Mouse (Mus musculus) limb, embryonic 10.5 days (tissue): ENCODE data around the gene Hao1. TPM values are rescaled to one million over a fixed set of nuclear protein-coding genes. Genes with fewer than 3 reads are reported as not detected.

Experiments
- DNase-seq: peaks from one replicate; pipeline ENCODE4 v3.0.0-alpha.2; 2017; ENCODE audit warnings: low spot score
- H3K27ac ChIP-seq: fragments of 300-500 bp; sonication (generic); 2 replicates; pipeline ENCODE4 v1.5.1; 2016; ENCODE audit warnings: mild to moderate bottlenecking
- H3K27me3 ChIP-seq: fragments of 300-500 bp; sonication (generic); 2 replicates; pipeline ENCODE4 v1.6.1; 2016; ENCODE audit warnings: low read depth, mild to moderate bottlenecking; ENCODE audit not compliant: poor library complexity, severe bottlenecking
- H3K36me3 ChIP-seq: fragments of 300-500 bp; sonication (generic); 2 replicates; pipeline ENCODE4 v1.6.1; 2016; ENCODE audit warnings: mild to moderate bottlenecking, moderate library complexity
- H3K4me1 ChIP-seq: fragments of 300-500 bp; sonication (generic); 2 replicates; pipeline ENCODE4 v1.6.1; 2016
- H3K4me3 ChIP-seq: fragments of 300-500 bp; sonication (generic); 2 replicates; pipeline ENCODE4 v1.5.1; 2016; ENCODE audit warnings: mild to moderate bottlenecking, moderate library complexity
- H3K9me3 ChIP-seq: fragments of 300-500 bp; sonication (generic); replicated peaks from 2 replicates; pipeline ENCODE4 v1.6.1; 2016; ENCODE audit warnings: mild to moderate bottlenecking
- WGBS: fragments of 180-500 bp; shearing (Covaris S2); methylation state at CpG from one replicate; pipeline ENCODE4 v1.1.7; 2016; 5-methylcytosine and 5-hydroxymethylcytosine counted together
- polyA plus RNA-seq: library from polyadenylated mRNA; unstranded; fragments of >200 nt; fragmentation: Nextera tagmentation; extraction: Ambion mirVana; gene quantifications from 2 replicates; pipeline ENCODE4 v1.2.1, GENCODE M21; 2016

Gene Hao1
- polyA plus RNA-seq, 1 experiment from 2014 or later = not detected

DNA sequence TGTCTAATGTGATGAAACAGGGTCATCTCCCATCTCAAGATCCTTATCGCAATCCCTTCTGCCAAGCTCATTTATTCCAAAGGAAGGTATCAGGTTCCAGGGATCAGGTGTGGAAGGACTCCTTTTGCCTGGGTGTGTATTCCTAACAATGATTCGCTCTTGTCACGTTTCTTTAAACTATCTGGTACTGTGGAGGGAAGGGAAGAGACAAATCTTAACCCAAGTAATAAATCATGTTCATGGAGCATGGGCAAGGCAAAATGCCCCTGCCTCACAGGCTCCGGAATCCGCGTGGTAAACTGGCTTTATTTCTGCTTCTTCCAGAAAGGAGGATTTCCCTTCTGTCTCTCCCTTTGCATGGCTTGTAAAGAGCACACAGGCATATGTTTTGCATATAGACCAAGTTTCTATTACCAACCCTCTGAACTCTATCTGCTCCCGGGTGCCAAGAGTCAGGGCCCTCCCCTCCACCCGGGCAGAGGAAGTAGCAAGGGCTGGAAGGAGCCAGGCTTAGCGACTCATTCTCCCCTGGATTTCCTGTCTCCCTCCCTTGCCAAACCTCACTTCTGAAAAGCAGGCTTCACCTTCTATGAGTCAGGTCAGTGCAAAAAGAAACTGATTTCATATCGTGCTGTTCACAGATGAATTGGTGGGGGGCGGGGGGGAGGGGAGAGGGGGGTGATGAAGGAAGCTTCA lies 26.6 kb downstream of the Hao1 start:
- Histone ChIP-seq H3K9me3 (no peaks in the 10 kb centered on the region), H3K27ac (peak overlapping the region; percentile 27; the same call in 1 of the 2 replicates), H3K4me1 (peaks cover 13% of the 10 kb centered on the region), H3K36me3 (no peaks in the 10 kb centered on the region), H3K4me3 (no peak overlapping the region), H3K27me3 (no peaks in the 10 kb centered on the region)
- WGBS = 72% methylated on average over 11 of the region's 11 CpGs
- DNase-seq = no peak

GRCm38 (mm10) chr2:134518042-134518441 lies 36.1 kb downstream of the Hao1 start:
- no peaks in the 10 kb centered on the region for H3K27me3 ChIP-seq
- no peak for DNase-seq

DNA sequence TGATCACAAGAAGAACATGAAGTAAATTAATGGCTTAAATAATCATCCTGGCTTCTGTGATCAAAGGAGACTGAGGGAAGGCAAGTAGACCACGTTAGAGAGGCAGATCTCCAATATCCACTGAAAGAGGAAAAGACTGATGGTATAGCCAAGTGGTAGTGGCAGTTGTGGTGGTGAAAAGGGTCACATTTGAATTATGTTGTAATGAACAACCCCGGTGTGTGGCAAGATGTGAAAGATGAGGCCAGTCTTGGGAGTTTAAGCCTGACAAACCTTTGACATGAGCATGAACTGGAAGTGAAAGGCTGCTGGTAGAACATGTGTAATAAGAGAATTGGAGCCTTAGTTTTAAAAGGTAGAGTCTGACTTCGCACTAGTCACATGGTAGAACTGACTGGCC lies 54.4 kb downstream of the Hao1 start:
- H3K27ac ChIP-seq = no peak overlapping the region
- H3K4me3 ChIP-seq = no peak overlapping the region
- no peaks in the 10 kb centered on the region for H3K27me3 ChIP-seq
- 82% methylated on average over 3 of the region's 3 CpGs for WGBS
- H3K36me3 ChIP-seq = no peaks in the 10 kb centered on the region
- H3K4me1 ChIP-seq = no peaks in the 10 kb centered on the region
- no peak for DNase-seq
- no peaks in the 10 kb centered on the region for H3K9me3 ChIP-seq

More at GRCm38 (mm10) chr2:134518042-134518441, 36.1 kb downstream of the Hao1 start:
- Histone ChIP-seq H3K36me3 (no peaks in the 10 kb centered on the region), H3K4me3 (no peak overlapping the region), H3K27ac (no peak overlapping the region), H3K4me1 (no peaks in the 10 kb centered on the region), H3K9me3 (no peaks in the 10 kb centered on the region)

GRCm38 (mm10) chr2:134498450-134498849 lies 55.7 kb downstream of the Hao1 start:
- Histone ChIP-seq H3K27ac (no peak overlapping the region), H3K36me3 (no peaks in the 10 kb centered on the region), H3K4me3 (no peak overlapping the region), H3K27me3 (no peaks in the 10 kb centered on the region), H3K9me3 (no peaks in the 10 kb centered on the region), H3K4me1 (no peaks in the 10 kb centered on the region)
- DNase-seq = no peak
- 90% methylated on average over 7 of the region's 7 CpGs for WGBS

- no peak overlapping the region for H3K4me3 ChIP-seq
- DNase-seq = no peak
- H3K9me3 ChIP-seq = no peaks in the 10 kb centered on the region
- WGBS = 86% methylated on average over 6 of the region's 6 CpGs
- H3K27me3 ChIP-seq = no peaks in the 10 kb centered on the region
- H3K36me3 ChIP-seq = no peaks in the 10 kb centered on the region
- peaks cover 8% of the 10 kb centered on the region for H3K4me1 ChIP-seq
- no peak overlapping the region for H3K27ac ChIP-seq
Observed at GRCm38 (mm10) chr2:134488671-134489070, 65.5 kb downstream of the Hao1 start.

DNA sequence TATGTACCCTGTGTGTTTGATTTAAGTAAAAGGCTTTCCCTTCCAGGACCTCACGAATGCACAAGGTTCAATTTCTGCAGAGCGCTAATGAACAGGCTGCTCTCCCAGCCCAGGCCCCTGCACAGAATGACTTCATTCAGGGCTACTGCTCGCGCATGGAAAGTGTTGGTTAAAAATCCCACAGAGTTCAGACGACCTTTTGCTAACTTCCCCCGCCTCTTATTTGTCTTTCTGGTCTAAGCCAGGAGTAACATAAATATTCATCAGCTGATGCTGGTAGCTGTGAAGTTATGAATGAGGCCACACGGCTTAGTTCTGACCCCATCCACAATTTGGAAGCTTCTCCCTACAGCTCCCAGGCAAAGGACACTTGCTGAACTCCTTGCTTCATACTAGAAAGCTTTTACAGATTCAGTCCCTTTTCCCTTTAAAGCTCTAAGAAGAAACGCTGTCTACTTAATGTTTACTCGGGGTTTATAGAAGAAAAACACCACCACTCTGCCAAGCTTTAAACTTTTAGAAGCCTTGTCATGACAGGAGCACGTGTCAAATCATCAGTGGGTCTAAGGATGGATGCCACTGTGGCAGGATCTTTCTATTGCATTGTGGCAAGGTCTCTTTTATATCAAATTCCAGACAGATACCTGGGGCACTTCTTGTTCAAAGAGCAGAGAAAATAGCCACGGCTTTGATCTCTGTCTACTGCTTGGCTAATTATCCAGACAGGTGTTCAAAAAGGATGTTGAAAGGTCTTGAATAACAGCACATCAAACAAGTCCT lies 67.9 kb downstream of the Hao1 start:
- no peak overlapping the region for H3K27ac ChIP-seq
- DNase-seq = no peak
- H3K36me3 ChIP-seq = no peaks in the 10 kb centered on the region

GRCm38 (mm10) chr2:134482683-134483082 lies 71.5 kb downstream of the Hao1 start:
- Histone ChIP-seq H3K4me1 (peaks cover 8% of the 10 kb centered on the region), H3K27ac (no peak overlapping the region), H3K27me3 (no peaks in the 10 kb centered on the region), H3K4me3 (no peak overlapping the region), H3K36me3 (no peaks in the 10 kb centered on the region), H3K9me3 (no peaks in the 10 kb centered on the region)
- DNase-seq = no peak
- WGBS = 38% methylated on average over 4 of the region's 4 CpGs

More for the DNA sequence above, 67.9 kb downstream of the Hao1 start:
- 67% methylated on average over 11 of the region's 11 CpGs for WGBS
- H3K4me3 ChIP-seq = no peak overlapping the region
- H3K9me3 ChIP-seq = no peaks in the 10 kb centered on the region
- H3K27me3 ChIP-seq = no peaks in the 10 kb centered on the region
- H3K4me1 ChIP-seq = peaks cover 8% of the 10 kb centered on the region

DNA sequence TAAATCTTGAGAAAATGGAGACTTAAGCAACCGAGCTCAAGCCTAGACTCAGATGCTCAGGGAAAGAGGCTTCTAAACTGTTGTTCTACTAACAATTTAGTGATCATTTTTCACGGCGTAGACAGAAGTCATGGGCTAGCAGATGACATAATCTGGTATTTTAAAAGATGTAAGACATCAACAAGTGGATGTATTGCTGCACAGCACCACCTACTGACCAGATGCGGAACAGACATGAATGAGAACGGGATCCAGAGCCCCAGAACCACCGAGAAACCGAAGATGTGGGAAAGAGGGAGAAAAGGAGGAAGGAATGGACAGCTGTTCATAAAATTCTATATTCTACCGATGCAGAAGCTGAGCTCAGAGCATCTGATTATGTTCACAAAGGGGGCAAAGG lies 72.4 kb downstream of the Hao1 start:
- Histone ChIP-seq H3K4me1 (peaks cover 7% of the 10 kb centered on the region), H3K27me3 (no peaks in the 10 kb centered on the region), H3K4me3 (no peak overlapping the region), H3K36me3 (no peaks in the 10 kb centered on the region), H3K9me3 (no peaks in the 10 kb centered on the region), H3K27ac (no peak overlapping the region)
- 30% methylated on average over 8 of the region's 8 CpGs for WGBS
- peak; percentile 67 for DNase-seq

DNA sequence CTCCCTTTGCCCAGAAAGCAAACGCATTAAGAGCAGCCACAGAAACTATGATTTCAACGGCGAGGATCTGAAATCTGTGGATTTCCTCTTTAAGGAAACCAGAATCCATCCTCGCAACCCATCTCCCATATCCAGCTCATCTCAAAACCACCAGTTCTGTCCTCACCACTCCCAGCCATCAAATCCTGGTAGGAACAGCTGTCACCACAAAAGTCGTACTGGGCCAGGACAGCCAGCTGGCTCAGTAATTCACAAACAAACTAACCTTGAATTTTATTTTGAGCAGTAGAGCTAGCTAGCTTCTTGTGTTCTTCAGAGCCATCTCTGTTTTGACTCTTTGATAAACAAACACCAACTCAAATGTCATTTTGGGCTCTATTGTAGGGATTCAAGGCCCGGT lies 73.0 kb downstream of the Hao1 start:
- 92% methylated on average over 6 of the region's 6 CpGs for WGBS
- no peaks in the 10 kb centered on the region for H3K27me3 ChIP-seq
- H3K36me3 ChIP-seq = no peaks in the 10 kb centered on the region
- H3K9me3 ChIP-seq = no peaks in the 10 kb centered on the region
- H3K4me3 ChIP-seq = no peak overlapping the region
- DNase-seq = no peak
- H3K27ac ChIP-seq = no peak overlapping the region
- peaks cover 1% of the 10 kb centered on the region; the same call in 1 of the 2 replicates for H3K4me1 ChIP-seq

DNA sequence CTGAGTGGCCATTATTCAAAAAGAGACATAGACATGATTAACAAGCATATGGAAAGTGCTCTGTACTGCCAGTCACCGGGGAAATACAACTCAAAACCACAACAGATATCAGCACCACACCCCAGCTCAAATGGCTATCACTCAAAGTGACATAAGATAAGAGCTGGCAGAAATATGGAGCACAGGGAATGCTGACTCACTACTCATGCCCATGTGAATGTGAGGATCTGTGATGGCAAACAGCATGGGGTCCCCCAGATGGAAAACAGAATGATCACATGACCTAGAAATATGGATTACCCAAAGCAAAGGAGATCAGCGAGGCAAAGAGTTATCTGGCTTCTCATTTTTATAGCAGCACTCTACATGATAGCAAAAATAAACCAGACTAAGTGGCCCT lies 89.0 kb downstream of the Hao1 start:
- Histone ChIP-seq H3K36me3 (no peaks in the 10 kb centered on the region), H3K9me3 (no peaks in the 10 kb centered on the region), H3K4me1 (no peaks in the 10 kb centered on the region), H3K27me3 (no peaks in the 10 kb centered on the region), H3K27ac (no peak overlapping the region), H3K4me3 (no peak overlapping the region)
- no peak for DNase-seq
- 85% methylated on average over 2 of the region's 2 CpGs for WGBS

DNA sequence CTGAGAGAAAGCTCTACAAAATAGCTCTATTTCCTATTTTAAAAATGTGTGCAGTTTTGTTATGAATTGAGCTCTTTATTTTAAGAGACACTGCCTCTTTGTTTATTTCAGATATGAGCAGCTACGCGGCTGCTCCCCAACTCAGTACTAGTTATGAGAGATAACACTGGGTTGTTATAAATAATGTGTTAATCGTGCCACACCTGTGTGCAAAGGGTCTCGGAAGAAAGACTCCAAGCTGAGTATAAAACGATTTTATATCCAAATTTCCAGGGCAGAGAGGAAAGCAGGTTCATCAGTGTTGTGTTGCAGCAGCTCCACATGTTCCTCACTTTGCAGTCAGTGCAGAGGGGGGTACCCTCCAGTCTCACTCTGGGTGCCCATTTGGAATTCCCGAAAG lies 91.8 kb downstream of the Hao1 start:
- Histone ChIP-seq H3K4me3 (no peak overlapping the region), H3K9me3 (no peaks in the 10 kb centered on the region), H3K27me3 (no peaks in the 10 kb centered on the region), H3K36me3 (no peaks in the 10 kb centered on the region), H3K4me1 (no peaks in the 10 kb centered on the region), H3K27ac (no peak overlapping the region)
- no peak for DNase-seq
- WGBS = 86% methylated on average over 6 of the region's 6 CpGs

DNA sequence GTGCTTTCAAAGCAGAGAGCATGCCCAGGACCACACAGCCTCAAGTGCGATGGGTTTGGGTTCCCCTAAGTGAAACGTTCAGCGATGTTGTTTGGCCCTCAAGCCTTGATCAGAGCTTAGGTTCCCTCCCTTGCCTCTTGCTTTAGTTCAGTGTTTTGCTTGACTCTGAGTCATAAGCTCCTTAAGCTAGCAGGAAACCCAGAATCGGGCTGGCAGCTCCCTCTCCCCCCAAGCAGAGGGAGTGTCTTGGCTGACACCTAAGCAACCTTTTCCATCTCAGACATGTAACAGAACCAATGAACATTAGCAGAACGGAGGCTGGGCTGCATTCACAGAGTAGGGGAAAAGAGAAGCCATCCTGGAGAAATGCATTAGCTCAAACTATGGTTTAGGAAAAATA lies 93.3 kb downstream of the Hao1 start:
- 78% methylated on average over 5 of the region's 5 CpGs for WGBS

GRCm38 (mm10) chr2:134456065-134456505 lies 98.1 kb downstream of the Hao1 start:
- WGBS = 21% methylated on average over 7 of the region's 7 CpGs
- Histone ChIP-seq H3K36me3 (no peaks in the 10 kb centered on the region), H3K4me3 (no peak overlapping the region), H3K4me1 (0 out of 2 replicates have a peak, but pooled peaks cover 3% of the 10 kb centered on the region), H3K27me3 (no peaks in the 10 kb centered on the region), H3K27ac (no peak overlapping the region), H3K9me3 (no peaks in the 10 kb centered on the region)
- no peak for DNase-seq

More for the DNA sequence above, 93.3 kb downstream of the Hao1 start:
- no peaks in the 10 kb centered on the region for H3K36me3 ChIP-seq
- no peaks in the 10 kb centered on the region for H3K9me3 ChIP-seq
- no peaks in the 10 kb centered on the region for H3K27me3 ChIP-seq
- DNase-seq = no peak
- 0 out of 2 replicates have a peak, but pooled peaks cover 3% of the 10 kb centered on the region for H3K4me1 ChIP-seq
- H3K4me3 ChIP-seq = no peak overlapping the region
- no peak overlapping the region for H3K27ac ChIP-seq
